Mouse (Mus musculus) bone marrow, adult 2 months (tissue): ENCODE results near the gene Uck1.

ENCODE experiments used
- CTCF ChIP-seq: fragments of 200-500 bp; IDR thresholded peaks from 2 replicates; pipeline ENCODE4 v1.5.1; 2011; ENCODE audit warnings: low read length, control low read depth; ENCODE audit not compliant: control insufficient read depth, insufficient read depth
- POLR2A ChIP-seq: fragments of 200-500 bp; IDR thresholded peaks from 2 replicates; pipeline ENCODE4 v1.6.1; 2011; ENCODE audit warnings: low read depth, mild to moderate bottlenecking, control low read depth, low read length, borderline replicate concordance; ENCODE audit not compliant: control insufficient read depth

- TF ChIP-seq CTCF (no peak), POLR2A (no peak)
Observed at GRCm38 (mm10) chr2:32219501-32219900, 40.5 kb downstream of the Uck1 start.
